In the genomic region with DNA sequence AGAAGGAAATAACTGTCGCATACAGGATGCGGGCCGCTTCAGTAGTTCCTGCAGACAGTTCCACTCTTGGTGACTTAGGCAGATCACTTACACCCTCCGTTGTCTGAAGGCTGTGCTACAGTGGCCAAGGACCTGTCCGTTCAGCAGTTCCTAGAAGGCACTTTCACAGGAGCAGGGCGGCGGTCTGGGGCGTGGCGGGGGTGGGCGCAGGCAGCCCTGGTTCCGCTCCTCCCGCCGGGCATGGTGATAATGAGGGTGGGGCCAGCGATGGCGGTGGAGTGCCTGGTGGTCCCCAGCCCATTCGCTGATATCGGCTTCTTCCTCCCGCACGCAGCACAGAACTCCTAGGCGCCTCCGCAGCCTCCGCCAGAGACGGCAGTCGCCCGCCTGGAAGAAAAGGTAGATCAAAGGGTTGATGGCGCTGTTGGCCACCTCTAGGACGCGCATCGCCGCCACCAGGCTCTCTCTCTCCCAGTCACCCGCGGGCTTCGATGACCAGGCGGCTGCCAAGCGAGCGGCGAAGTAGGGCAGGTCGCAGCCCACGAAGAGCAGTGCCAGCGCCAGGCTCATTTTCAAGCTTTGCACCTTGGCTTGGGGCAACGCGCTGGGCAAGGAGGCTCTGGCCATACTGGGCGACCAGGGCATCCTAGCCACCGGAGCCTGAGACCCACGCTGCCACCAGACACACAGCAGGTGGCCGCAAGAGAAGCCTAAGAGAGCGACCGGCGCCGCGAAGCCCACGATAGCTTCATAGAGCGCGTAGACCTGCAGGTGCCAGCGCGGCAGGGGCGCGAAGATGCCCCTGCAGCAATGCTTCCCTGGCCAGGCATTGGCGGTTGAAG, we compare ENCODE assay signal across 8 mouse cellular contexts. TPM values are rescaled to one million over a fixed set of nuclear protein-coding genes. Genes with fewer than 3 reads are reported as not detected.
DNase-seq lines count a peak whose midpoint lies in the region; ATAC-seq and TF ChIP-seq lines count a peak whose summit lies in the region.

No protein-coding gene starts in this region.

- H3K27me3 ChIP-seq in intestine, postnatal 0 days (replicated peaks; ENCODE audit: control insufficient read depth, insufficient read depth, low read length): peaks cover 27% of the 10 kb centered on the region
- H3K27me3 ChIP-seq in midbrain, embryonic 10.5 days (ENCODE audit: low read depth, poor library complexity, severe bottlenecking): peaks cover 60% of the 10 kb centered on the region

- peak overlapping the region; percentile 84 for H3K4me2 ChIP-seq in intestine, postnatal 0 days (replicated peaks; ENCODE audit: low read depth)

- ATAC-seq in granulocyte monocyte progenitor cell, adult 5-6 weeks (replicated peaks; ENCODE audit: poor library complexity, severe bottlenecking): peak; percentile 69
- ATAC-seq in intestine, postnatal 0 days: peak; percentile 45

- no peaks in the 10 kb centered on the region for H3K36me3 ChIP-seq in intestine, postnatal 0 days (ENCODE audit: control insufficient read depth, insufficient read depth)
- no peaks in the 10 kb centered on the region for H3K36me3 ChIP-seq in midbrain, embryonic 10.5 days

- H3K9ac ChIP-seq in intestine, postnatal 0 days (ENCODE audit: low read depth, low read length): no peak overlapping the region

- H3K9me3 ChIP-seq in intestine, postnatal 0 days (ENCODE audit: control insufficient read depth): no peaks in the 10 kb centered on the region
- no peaks in the 10 kb centered on the region for H3K9me3 ChIP-seq in midbrain, embryonic 10.5 days (replicated peaks)

- under 1% methylated on average over 58 of the region's 59 CpGs for WGBS in intestine, postnatal 0 days
- WGBS in midbrain, embryonic 10.5 days: 1% methylated on average over 59 of the region's 59 CpGs

- intact Hi-C loops in left cerebral cortex, postnatal 4 days (cut with DNase I): no loop called here

- peak overlapping the region; percentile 48 for H3K4me3 ChIP-seq in intestine, postnatal 0 days (ENCODE audit: low read depth, low read length)
- peak overlapping the region; percentile 66 for H3K4me3 ChIP-seq in midbrain, embryonic 10.5 days

- TF ChIP-seq CTCF in intestine, postnatal 0 days (IDR thresholded peaks at IDR 0.05; ENCODE audit: low read depth): no peak

- peaks cover 6% of the 10 kb centered on the region; the same call in 1 of the 2 replicates for H3K4me1 ChIP-seq in intestine, postnatal 0 days (replicated peaks; ENCODE audit: control insufficient read depth, insufficient read depth, low read length)
- H3K4me1 ChIP-seq in midbrain, embryonic 10.5 days: peaks cover 19% of the 10 kb centered on the region

- peak; percentile 21 to 60 for DNase-seq in adrenal gland, adult (ENCODE audit: inconsistent age in 2 of 2, low spot score in 1 of 2)
- no peak for DNase-seq in adrenal gland, adult 8-10 months
- DNase-seq in cerebellum, postnatal 10 days: peak; percentile 80
- peak; percentile 37 for DNase-seq in left cerebral cortex, postnatal 4 days
- DNase-seq in midbrain, embryonic 10.5 days (ENCODE audit: low spot score): peak; percentile 65
- DNase-seq in spleen, adult 18-20 months: peak; percentile 14 to 37

- H3K27ac ChIP-seq in intestine, postnatal 0 days (ENCODE audit: low read depth, low read length): no peak overlapping the region
- peak overlapping the region; percentile 63 for H3K27ac ChIP-seq in midbrain, embryonic 10.5 days (replicated peaks)

RNA-seq across cellular contexts. Expression of a gene that starts 1.2 kb away (rescaled TPM):
- under 1 TPM in 1 of 4 experiments, not detected in 3; 0.13 TPM for total RNA-seq in adrenal gland, adult 8-10 months (2022)
- 0.64 TPM in 1 of 2 replicates, not detected in the other for total RNA-seq in granulocyte monocyte progenitor cell, adult 5-6 weeks (2014; fragmentation: Nextera tagmentation)
- 0.04 and 1.0 TPM in 2 replicates for total RNA-seq in granulocyte monocyte progenitor cell, adult 5-6 weeks (2017)
- 0.07 and 0.09 TPM in 2 replicates for polyA plus RNA-seq in intestine, postnatal 0 days (2015; fragmentation: Nextera tagmentation; extraction: Ambion mirVana)
- 1 to 10 TPM; 2.8 to 2.9 TPM for total RNA-seq in left cerebral cortex, postnatal 4 days (2021)
- 0.55 and 0.60 TPM in 2 replicates for polyA plus RNA-seq in midbrain, embryonic 10.5 days (2016; fragmentation: Nextera tagmentation; extraction: Ambion mirVana)

RNA-seq across cellular contexts. Expression of a gene that starts 37.1 kb away (rescaled TPM):
- 10 to 100 TPM; 20.2 to 29.9 (median 20.9) TPM for total RNA-seq in adrenal gland, adult 8-10 months (2022)
- 5.7 and 13.8 TPM in 2 replicates for total RNA-seq in granulocyte monocyte progenitor cell, adult 5-6 weeks (2014; fragmentation: Nextera tagmentation)
- 6.2 and 6.7 TPM in 2 replicates for total RNA-seq in granulocyte monocyte progenitor cell, adult 5-6 weeks (2017)
- polyA plus RNA-seq in intestine, postnatal 0 days (2015; fragmentation: Nextera tagmentation; extraction: Ambion mirVana): 16.6 and 16.7 TPM in 2 replicates
- 10 to 100 TPM; 14.2 to 15.1 TPM for total RNA-seq in left cerebral cortex, postnatal 4 days (2021)
- polyA plus RNA-seq in midbrain, embryonic 10.5 days (2016; fragmentation: Nextera tagmentation; extraction: Ambion mirVana): 19.7 and 26.5 TPM in 2 replicates

RNA-seq across cellular contexts. Expression of a gene that starts 42.8 kb away (rescaled TPM):
- total RNA-seq in adrenal gland, adult 8-10 months (2022): 10 to 100 TPM in 3 of 4 experiments, 1 to 10 TPM in 1; 9.4 to 17.4 (median 12.3) TPM
- 9.9 and 15.8 TPM in 2 replicates for total RNA-seq in granulocyte monocyte progenitor cell, adult 5-6 weeks (2014; fragmentation: Nextera tagmentation)
- total RNA-seq in granulocyte monocyte progenitor cell, adult 5-6 weeks (2017): 15.3 and 16.9 TPM in 2 replicates
- polyA plus RNA-seq in intestine, postnatal 0 days (2015; fragmentation: Nextera tagmentation; extraction: Ambion mirVana): 2.3 and 3.1 TPM in 2 replicates
- 1 to 10 TPM; 4.0 to 5.7 TPM for total RNA-seq in left cerebral cortex, postnatal 4 days (2021)
- 4.1 and 6.0 TPM in 2 replicates for polyA plus RNA-seq in midbrain, embryonic 10.5 days (2016; fragmentation: Nextera tagmentation; extraction: Ambion mirVana)

RNA-seq across cellular contexts. Expression of a gene that starts 42.9 kb away (rescaled TPM):
- total RNA-seq in adrenal gland, adult 8-10 months (2022): 10 to 100 TPM; 26.6 to 31.6 (median 30.5) TPM
- total RNA-seq in granulocyte monocyte progenitor cell, adult 5-6 weeks (2014; fragmentation: Nextera tagmentation): 29.8 and 33.2 TPM in 2 replicates
- 37.3 and 42.9 TPM in 2 replicates for total RNA-seq in granulocyte monocyte progenitor cell, adult 5-6 weeks (2017)
- 3.9 and 4.0 TPM in 2 replicates for polyA plus RNA-seq in intestine, postnatal 0 days (2015; fragmentation: Nextera tagmentation; extraction: Ambion mirVana)
- total RNA-seq in left cerebral cortex, postnatal 4 days (2021): 10 to 100 TPM; 24.4 to 28.2 TPM
- 11.9 and 12.3 TPM in 2 replicates for polyA plus RNA-seq in midbrain, embryonic 10.5 days (2016; fragmentation: Nextera tagmentation; extraction: Ambion mirVana)
